Mouse (Mus musculus) heart, postnatal 10 days (tissue): ENCODE measurements around the gene Zfp668. TPM values are rescaled to one million over a fixed set of nuclear protein-coding genes. Genes with fewer than 3 reads are reported as not detected.
"Not testable (repeated sequence)": the region's sequence is repeated elsewhere in the genome, so short reads cannot be mapped to it uniquely, and the experiment has no call there.

Experiments
- DNase-seq, 2 experiments: peaks; one replicate each; pipeline ENCODE4 v3.0.0; 2021
- intact Hi-C: fragments of 180-260 bp; cut with DNase I; formaldehyde crosslinking; loops from one replicate; pipeline ENCODE4 v1.15.1; 2025
- total RNA-seq, 2 experiments: library from RNA; stranded (reverse); gene quantifications; 2 replicates each; pipeline ENCODE4 v1.2.3; 2021

Gene Zfp668
- total RNA-seq, 2 experiments from 2014 or later = 5.8 to 8.0 TPM

GRCm38 (mm10) chr7:127895891-127896290 is 19.3 kb upstream of the Zfp668 start:
- DNase-seq, intact Hi-C loops: not testable (repeated sequence)

- intact Hi-C loops = no loop called here
These were observed 18.8 kb upstream of the Zfp668 start, which contains the start of the genes Gm21974 and Vkorc1 for GRCm38 (mm10) chr7:127895442-127895841. Gene Gm21974 (minus strand): TSS chr7:127895454. Gene Vkorc1 (minus strand): TSS chr7:127895617.

GRCm38 (mm10) chr7:127894480-127894879 is 17.9 kb upstream of the Zfp668 start:
- no peak for DNase-seq
- intact Hi-C loops = no loop called here

More at GRCm38 (mm10) chr7:127895442-127895841, 18.8 kb upstream of the Zfp668 start, which contains the start of the genes Gm21974 and Vkorc1:
- peak; percentile 96 to 97 for DNase-seq

- intact Hi-C loops = no loop called here
- DNase-seq = no peak
These were observed 14.2 kb upstream of the Zfp668 start, which contains the start of gene Prss53 for GRCm38 (mm10) chr7:127890798-127891197. Gene Prss53 (minus strand): TSS chr7:127890970.

GRCm38 (mm10) chr7:127888821-127889220 is 12.2 kb upstream of the Zfp668 start:
- no peak for DNase-seq
- intact Hi-C loops = no loop called here

GRCm38 (mm10) chr7:127887781-127888180 is 11.2 kb upstream of the Zfp668 start:
- no peak for DNase-seq
- intact Hi-C loops = no loop called here

GRCm38 (mm10) chr7:127887191-127887590 is 10.6 kb upstream of the Zfp668 start:
- intact Hi-C loops = no loop called here
- DNase-seq = no peak

- intact Hi-C loops = no loop called here
- no peak for DNase-seq
These were observed 9.9 kb upstream of the Zfp668 start for GRCm38 (mm10) chr7:127886551-127886950.

- intact Hi-C loops = no loop called here
These were observed 9.3 kb upstream of the Zfp668 start for GRCm38 (mm10) chr7:127885951-127886350.

GRCm38 (mm10) chr7:127880431-127880830 is 3.8 kb upstream of the Zfp668 start:
- DNase-seq = no peak
- intact Hi-C loops = no loop called here

More at GRCm38 (mm10) chr7:127885951-127886350, 9.3 kb upstream of the Zfp668 start:
- DNase-seq = peak; percentile 82

- intact Hi-C loops = loop anchor here (5.0 kb wide), 1 partner anchor 77 kb away; the partner anchor contains the start of gene Hsd3b7
These were observed 2.7 kb upstream of the Zfp668 start for GRCm38 (mm10) chr7:127879301-127879700.

GRCm38 (mm10) chr7:127876041-127876466 is 574 bp downstream of the Zfp668 start, which contains the start of gene Zfp646:
Gene Zfp646 (plus strand): TSS chr7:127876221.
- intact Hi-C loops = loop anchor here (5.0 kb wide), 1 partner anchor 74 kb away; the partner anchor contains the start of gene Hsd3b7

More at GRCm38 (mm10) chr7:127879301-127879700, 2.7 kb upstream of the Zfp668 start:
- no peak for DNase-seq

GRCm38 (mm10) chr7:127875627-127876001 is 1.0 kb downstream of the Zfp668 start:
- intact Hi-C loops = loop anchor here (2.0 to 5.0 kb wide), 2 partner anchors 33 to 73 kb away; partner anchors contain the start of gene Hsd3b7
- peak; percentile 96 for DNase-seq

More at GRCm38 (mm10) chr7:127876041-127876466, 574 bp downstream of the Zfp668 start, which contains the start of gene Zfp646:
- peak; percentile 84 to 85 for DNase-seq

- intact Hi-C loops = loop anchor here (2.0 to 5.0 kb wide), 2 partner anchors 32 to 73 kb away; partner anchors contain the start of gene Hsd3b7
- DNase-seq = no peak
These were observed 1.6 kb downstream of the Zfp668 start for GRCm38 (mm10) chr7:127874812-127875626.

GRCm38 (mm10) chr7:127870136-127870821 is 6.3 kb downstream of the Zfp668 start:
- no peak for DNase-seq

GRCm38 (mm10) chr7:127869149-127869810 is 7.3 kb downstream of the Zfp668 start:
- peak; percentile 74 to 75 for DNase-seq
- intact Hi-C loops = no loop called here

More at GRCm38 (mm10) chr7:127870136-127870821, 6.3 kb downstream of the Zfp668 start:
- intact Hi-C loops = no loop called here

- intact Hi-C loops = no loop called here
- no peak for DNase-seq
These were observed 9.0 kb downstream of the Zfp668 start for GRCm38 (mm10) chr7:127867641-127868040.

GRCm38 (mm10) chr7:127866434-127866833 is 10.2 kb downstream of the Zfp668 start:
- intact Hi-C loops = no loop called here
- DNase-seq = no peak

GRCm38 (mm10) chr7:127858258-127858657 is 18.4 kb downstream of the Zfp668 start:
- intact Hi-C loops = no loop called here
- no peak for DNase-seq

GRCm38 (mm10) chr7:127850906-127851305 is 25.7 kb downstream of the Zfp668 start:
- intact Hi-C loops = no loop called here
- DNase-seq = no peak
